8 mouse cellular contexts compared by ENCODE assay signal in genomic region chr7:101896104-101897066, GRCm38 (mm10). TPM values are rescaled to one million over a fixed set of nuclear protein-coding genes. Genes with fewer than 3 reads are reported as not detected.
A peak's percentile ranks its signal among the peaks of the same experiment; 100 is the strongest.
DNase-seq lines count a peak whose midpoint lies in the region; ATAC-seq lines count a peak whose summit lies in the region.

No protein-coding gene starts in this region.

- no peaks in the 10 kb centered on the region for H3K36me3 ChIP-seq in hindbrain, embryonic 16.5 days (ENCODE audit: control insufficient read depth, insufficient read depth, low read length)
- H3K36me3 ChIP-seq in macrophage (ENCODE audit: inconsistent target) = no peaks in the 10 kb centered on the region

- peak overlapping the region; percentile 90 for H3K27ac ChIP-seq in hindbrain, embryonic 16.5 days (ENCODE audit: low read depth, low read length)
- peak overlapping the region; percentile 97 for H3K27ac ChIP-seq in macrophage

- peak overlapping the region; percentile 72 for H3K9ac ChIP-seq in hindbrain, embryonic 16.5 days (ENCODE audit: low read depth, low read length)

- H3K27me3 ChIP-seq in hindbrain, embryonic 16.5 days (replicated peaks; ENCODE audit: control insufficient read depth, insufficient read depth, low read length) = no peaks in the 10 kb centered on the region

- peak; percentile 99 for ATAC-seq in hindbrain, embryonic 16.5 days

- peak overlapping the region; percentile 62 for H3K4me2 ChIP-seq in hindbrain, embryonic 16.5 days (ENCODE audit: low read length)

- peak overlapping the region; percentile 66 for H3K4me3 ChIP-seq in hindbrain, embryonic 16.5 days (ENCODE audit: low read length)
- H3K4me3 ChIP-seq in macrophage (ENCODE audit: inconsistent target) = peak overlapping the region; percentile 61

- DNase-seq in WW6 (ENCODE audit: low read depth, low spot score) = peak; percentile 96
- DNase-seq in cerebellum, postnatal 4 days (ENCODE audit: low spot score in 2 of 2) = peak; percentile 81 to 92
- DNase-seq in gastrocnemius, adult 18-20 months (ENCODE audit: low spot score) = peak; percentile 98
- DNase-seq in left cerebral cortex, adult 18-20 months (ENCODE audit: low spot score in 2 of 2) = peak; percentile 95 to 96
- peak; percentile 99 for DNase-seq in right cerebral cortex, adult 18-20 months
- peak; percentile 84 for DNase-seq in urinary bladder, postnatal 10 days (ENCODE audit: low spot score)

- H3K9me3 ChIP-seq in hindbrain, embryonic 16.5 days (ENCODE audit: control insufficient read depth, low read length) = no peaks in the 10 kb centered on the region

- WGBS in hindbrain, embryonic 16.5 days = under 1% methylated on average over 57 of the region's 57 CpGs
- under 1% methylated on average over 57 of the region's 57 CpGs for WGBS in macrophage (ENCODE audit: missing documents)

- no peaks in the 10 kb centered on the region for H3K4me1 ChIP-seq in hindbrain, embryonic 16.5 days (ENCODE audit: control insufficient read depth, insufficient read depth, low read depth, low read length)

- peaks cover 7% of the 10 kb centered on the region; the same call in 1 of the 2 replicates for H3K79me2 ChIP-seq in macrophage (ENCODE audit: inconsistent target)

RNA-seq across cellular contexts. Expression of gene Lamtor1, which starts 9.3 kb away (rescaled TPM):
- 100 to 1,000 TPM; 104 to 108 TPM for total RNA-seq in gastrocnemius, adult 18-20 months (2021)
- polyA plus RNA-seq in hindbrain, embryonic 16.5 days (2015; fragmentation: Nextera tagmentation; extraction: Ambion mirVana) = 159 and 164 TPM in 2 replicates
- 10 to 100 TPM; 82.6 to 87.9 TPM for total RNA-seq in left cerebral cortex, adult 18-20 months (2021)
- 100 to 1,000 TPM in 3 of 26 experiments, 10 to 100 TPM in 23; 33.4 to 125 (median 65.7) TPM for total RNA-seq in macrophage (2018; cell fraction: chromatin; rRNA removed)
- total RNA-seq in macrophage (2018; cell fraction: cytosol; rRNA removed) = 100 to 1,000 TPM; 202 to 321 (median 284) TPM
- total RNA-seq in macrophage (2018; cell fraction: nucleus; rRNA removed) = 100 to 1,000 TPM in 10 of 26 experiments, 10 to 100 TPM in 16; 51.7 to 155 (median 92.3) TPM
- 249 to 321 TPM (median 295 TPM) in 3 replicates for polyA plus RNA-seq in macrophage (2018)

RNA-seq across cellular contexts. Expression of gene Tomt, which starts 9.8 kb away (rescaled TPM):
- not detected for total RNA-seq in gastrocnemius, adult 18-20 months (2021)
- polyA plus RNA-seq in hindbrain, embryonic 16.5 days (2015; fragmentation: Nextera tagmentation; extraction: Ambion mirVana) = 0.38 and 0.62 TPM in 2 replicates
- not detected for total RNA-seq in left cerebral cortex, adult 18-20 months (2021)
- total RNA-seq in macrophage (2018; cell fraction: chromatin; rRNA removed) = 1 to 10 TPM in 1 of 26 experiments, under 1 TPM in 24, not detected in 1; 0.23 to 1.0 (median 0.60) TPM
- under 1 TPM in 25 of 26 experiments, not detected in 1; 0.04 to 0.41 (median 0.15) TPM for total RNA-seq in macrophage (2018; cell fraction: cytosol; rRNA removed)
- 1 to 10 TPM in 1 of 26 experiments, under 1 TPM in 24, not detected in 1; 0.22 to 1.1 (median 0.56) TPM for total RNA-seq in macrophage (2018; cell fraction: nucleus; rRNA removed)
- polyA plus RNA-seq in macrophage (2018) = 0.09 to 0.23 TPM (median 0.21 TPM) in 3 replicates

RNA-seq across cellular contexts. Expression of gene Folr1, which starts 25.8 kb away (rescaled TPM):
- total RNA-seq in gastrocnemius, adult 18-20 months (2021) = 1 to 10 TPM in 1 of 2 experiments, under 1 TPM in 1; 0.89 to 2.8 TPM
- polyA plus RNA-seq in hindbrain, embryonic 16.5 days (2015; fragmentation: Nextera tagmentation; extraction: Ambion mirVana) = 60.3 and 70.1 TPM in 2 replicates
- not detected for total RNA-seq in left cerebral cortex, adult 18-20 months (2021)
- total RNA-seq in macrophage (2018; cell fraction: chromatin; rRNA removed) = 1 to 10 TPM in 2 of 26 experiments, not detected in 24; 1.3 TPM
- under 1 TPM in 20 of 26 experiments, not detected in 6; 0.11 to 0.80 (median 0.37) TPM for total RNA-seq in macrophage (2018; cell fraction: cytosol; rRNA removed)
- total RNA-seq in macrophage (2018; cell fraction: nucleus; rRNA removed) = 1 to 10 TPM in 3 of 26 experiments, under 1 TPM in 1, not detected in 22; 0.82 to 2.4 (median 1.9) TPM
- polyA plus RNA-seq in macrophage (2018) = 0.50 to 0.59 TPM in 2 of 3 replicates, not detected in the other

RNA-seq across cellular contexts. Expression of gene Anapc15, which starts 32.9 kb away (rescaled TPM):
- 10 to 100 TPM; 17.8 to 24.2 TPM for total RNA-seq in gastrocnemius, adult 18-20 months (2021)
- polyA plus RNA-seq in hindbrain, embryonic 16.5 days (2015; fragmentation: Nextera tagmentation; extraction: Ambion mirVana) = 72.2 and 72.7 TPM in 2 replicates
- 10 to 100 TPM; 27.2 to 34.1 TPM for total RNA-seq in left cerebral cortex, adult 18-20 months (2021)
- 1,000 to 10,000 TPM in 11 of 26 experiments, 100 to 1,000 TPM in 15; 258 to 1,533 (median 875) TPM for total RNA-seq in macrophage (2018; cell fraction: chromatin; rRNA removed)
- 100 to 1,000 TPM in 5 of 26 experiments, 10 to 100 TPM in 21; 50.7 to 118 (median 77.3) TPM for total RNA-seq in macrophage (2018; cell fraction: cytosol; rRNA removed)
- total RNA-seq in macrophage (2018; cell fraction: nucleus; rRNA removed) = 1,000 to 10,000 TPM in 1 of 26 experiments, 100 to 1,000 TPM in 25; 144 to 1,074 (median 581) TPM
- 80.5 to 140 TPM (median 104 TPM) in 3 replicates for polyA plus RNA-seq in macrophage (2018)

RNA-seq across cellular contexts. Expression of gene Lrrc51, which starts 37.3 kb away (rescaled TPM):
- total RNA-seq in gastrocnemius, adult 18-20 months (2021) = 1 to 10 TPM; 4.0 to 4.3 TPM
- 11.6 and 15.0 TPM in 2 replicates for polyA plus RNA-seq in hindbrain, embryonic 16.5 days (2015; fragmentation: Nextera tagmentation; extraction: Ambion mirVana)
- total RNA-seq in left cerebral cortex, adult 18-20 months (2021) = 1 to 10 TPM; 5.4 to 5.5 TPM
- total RNA-seq in macrophage (2018; cell fraction: chromatin; rRNA removed) = 1 to 10 TPM in 19 of 26 experiments, under 1 TPM in 1, not detected in 6; 0.66 to 7.7 (median 2.6) TPM
- 1 to 10 TPM; 1.6 to 6.0 (median 3.1) TPM for total RNA-seq in macrophage (2018; cell fraction: cytosol; rRNA removed)
- 10 to 100 TPM in 1 of 26 experiments, 1 to 10 TPM in 21, under 1 TPM in 1, not detected in 3; 0.97 to 10.3 (median 4.2) TPM for total RNA-seq in macrophage (2018; cell fraction: nucleus; rRNA removed)
- polyA plus RNA-seq in macrophage (2018) = 1.2 to 2.8 TPM (median 2.0 TPM) in 3 replicates

Comparison
In these comparisons a context has a peak if more than half of its experiments do, and no peak if none do; other contexts are left out.
1. Peak in every context shown above with its lines: DNase-seq, ATAC-seq, H3K4me3 ChIP-seq and H3K27ac ChIP-seq.